Comparison of ENCODE assay signal across 23 mouse cellular contexts in genomic region chr13:34111878-34112277, GRCm38 (mm10). TPM values are rescaled to one million over a fixed set of nuclear protein-coding genes. Genes with fewer than 3 reads are reported as not detected.
"Had no signal": no experiment of that assay in that cellular context is flagged by ENCODE, and none has a peak within 500 bp of the region (broad histone marks: within the 10 kb centered on the region; RNA-seq: fewer than 3 reads in every experiment).

No protein-coding gene starts in this region.

- H3K4me2 ChIP-seq: heart, embryonic 11.5 days; heart, embryonic 13.5 days; heart, embryonic 15.5 days; hindbrain, embryonic 12.5 days; hindbrain, embryonic 14.5 days; limb, embryonic 13.5 days; limb, embryonic 15.5 days; liver, embryonic 12.5 days had no signal

- H3K36me3 ChIP-seq: heart, embryonic 13.5 days; heart, embryonic 15.5 days; hindbrain, embryonic 10.5 days; hindbrain, embryonic 12.5 days; limb, embryonic 13.5 days; limb, embryonic 15.5 days; liver, embryonic 12.5 days had no signal

- H3K27ac ChIP-seq: heart, embryonic 13.5 days; heart, embryonic 15.5 days; hindbrain, embryonic 10.5 days; hindbrain, embryonic 12.5 days; hindbrain, embryonic 14.5 days; layer of hippocampus, adult 2 months; left cerebral cortex, adult 2 months; limb, embryonic 13.5 days; limb, embryonic 15.5 days; liver, embryonic 12.5 days; liver, embryonic 14.5 days had no signal

- H3K9ac ChIP-seq: heart, embryonic 13.5 days; heart, embryonic 15.5 days; hindbrain, embryonic 12.5 days; hindbrain, embryonic 14.5 days; limb, embryonic 13.5 days; limb, embryonic 15.5 days; liver, embryonic 12.5 days; liver, embryonic 14.5 days had no signal

- ATAC-seq: hindbrain, embryonic 16.5 days; inflammation-experienced regulatory T-cells, adult 6 months; liver, embryonic 12.5 days had no signal

- H3K27me3 ChIP-seq: heart, embryonic 13.5 days; heart, embryonic 15.5 days; hindbrain, embryonic 12.5 days; limb, embryonic 13.5 days; limb, embryonic 15.5 days had no signal

- DNase-seq: gastrocnemius, postnatal 14 days; gastrocnemius, postnatal 36 days; heart, postnatal 14 days; kidney, adult 8-10 months; kidney, postnatal 10 days; kidney, postnatal 4 days; left cerebral cortex, postnatal 4 days had no signal

- H3K9me3 ChIP-seq: heart, embryonic 13.5 days; heart, embryonic 15.5 days; hindbrain, embryonic 10.5 days; hindbrain, embryonic 12.5 days; limb, embryonic 13.5 days; limb, embryonic 15.5 days; liver, embryonic 12.5 days had no signal

- H3K4me1 ChIP-seq: limb, embryonic 13.5 days; limb, embryonic 15.5 days had no signal

- H3K4me3 ChIP-seq: heart, adult 2 months; heart, embryonic 13.5 days; heart, embryonic 15.5 days; hindbrain, embryonic 10.5 days; hindbrain, embryonic 12.5 days; layer of hippocampus, adult 2 months; left cerebral cortex, adult 2 months; limb, embryonic 13.5 days; limb, embryonic 15.5 days; liver, embryonic 12.5 days had no signal

RNA-seq across cellular contexts. Expression of gene Tubb2b, which starts 18.4 kb away (rescaled TPM):
- total RNA-seq: liver, adult 2 months had no signal
